Mouse (Mus musculus): ENCODE results near the gene Mrgpra2a.
"Not testable (repeated sequence)": the region's sequence is repeated elsewhere in the genome, so short reads cannot be mapped to it uniquely, and the experiment has no call there.

DNA sequence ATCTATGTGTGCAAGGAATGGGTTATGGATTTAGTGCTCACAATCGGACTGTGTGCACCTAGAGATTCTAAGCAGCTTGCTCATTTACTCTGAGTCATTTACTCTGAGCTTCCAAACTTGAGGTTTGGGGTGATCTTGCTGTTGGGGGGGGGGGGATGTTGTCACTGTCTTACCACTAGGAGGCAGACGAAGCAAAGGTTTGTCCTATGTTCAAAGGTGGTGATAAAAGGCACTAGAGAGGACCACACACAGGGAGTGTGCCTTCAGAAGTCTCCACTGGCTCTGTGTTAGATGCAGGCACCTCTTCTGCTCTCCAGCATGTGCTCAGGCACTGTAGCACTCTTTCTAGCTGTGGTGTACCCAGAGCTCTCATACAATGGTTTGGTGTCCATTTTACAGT is 15.5 kb downstream of the Mrgpra2a start:
- TF ChIP-seq CTCF (IDR thresholded peaks at IDR 0.05; ENCODE audit: control insufficient read depth, insufficient read depth, insufficient read length); MYOD1 (IDR thresholded peaks at IDR 0.05; ENCODE audit: control insufficient read depth, insufficient read length, low read depth); USF1 (IDR thresholded peaks at IDR 0.05; ENCODE audit: low read depth); MAX (IDR thresholded peaks at IDR 0.05); MYOG (IDR thresholded peaks at IDR 0.05; ENCODE audit: control insufficient read depth, extremely low read depth, insufficient read length); CEBPB (IDR thresholded peaks at IDR 0.05; ENCODE audit: low read depth): not testable (repeated sequence)
